Mouse (Mus musculus) forebrain, embryonic 14.5 days (tissue): ENCODE measurements around the gene Asic2. TPM values are rescaled to one million over a fixed set of nuclear protein-coding genes. Genes with fewer than 3 reads are reported as not detected.

Source experiments
- ATAC-seq: fragments of 200-750 bp; cut with Nextera tagmentation; 2 replicates; pipeline ENCODE4 v1.8.0; 2017; ENCODE audit warnings: mild to moderate bottlenecking, moderate library complexity
- DNase-seq: peaks from one replicate; pipeline ENCODE4 v3.0.0-alpha.2; 2015; ENCODE audit warnings: low spot score
- H3K27ac ChIP-seq: fragments of 300-500 bp; sonication (generic); 2 replicates; pipeline ENCODE4 v1.5.1; 2014; ENCODE audit warnings: low read depth, mild to moderate bottlenecking, control low read depth, low read length, moderate library complexity
- H3K27me3 ChIP-seq: fragments of 300-500 bp; sonication (generic); replicated peaks from 2 replicates; pipeline ENCODE4 v1.6.1; 2014; ENCODE audit warnings: low read length, control low read depth, mixed read lengths; ENCODE audit not compliant: control insufficient read depth, insufficient read depth
- H3K36me3 ChIP-seq: fragments of 300-500 bp; sonication (generic); 2 replicates; pipeline ENCODE4 v1.6.1; 2014; ENCODE audit warnings: low read length, control low read depth; ENCODE audit not compliant: control insufficient read depth, insufficient read depth
- H3K4me1 ChIP-seq: fragments of 300-500 bp; sonication (generic); 2 replicates; pipeline ENCODE4 v1.6.1; 2014; ENCODE audit warnings: antibody characterized with exemption, low read length, control low read depth; ENCODE audit not compliant: control insufficient read depth, insufficient read depth
- H3K4me2 ChIP-seq: fragments of 300-500 bp; sonication (generic); 2 replicates; pipeline ENCODE4 v1.6.1; 2014; ENCODE audit warnings: mild to moderate bottlenecking, control low read depth, low read length
- H3K4me3 ChIP-seq: fragments of 300-500 bp; sonication (generic); 2 replicates; pipeline ENCODE4 v1.5.1; 2014; ENCODE audit warnings: low read depth, low read length, control low read depth
- H3K9ac ChIP-seq: fragments of 300-500 bp; sonication (generic); 2 replicates; pipeline ENCODE4 v1.6.1; 2014; ENCODE audit warnings: mild to moderate bottlenecking, low read length, control low read depth, moderate library complexity
- H3K9me3 ChIP-seq: fragments of 300-500 bp; sonication (generic); replicated peaks from 2 replicates; pipeline ENCODE4 v1.6.1; 2016; ENCODE audit warnings: low read length, control low read depth, mixed read lengths; ENCODE audit not compliant: control insufficient read depth
- WGBS: fragments of 180-500 bp; shearing (Covaris S2); extraction: QIAGEN DNeasy Blood & Tissue Kit; methylation state at CpG from one replicate; pipeline ENCODE4 v1.1.7; 2014; 5-methylcytosine and 5-hydroxymethylcytosine counted together
- polyA plus RNA-seq: library from polyadenylated mRNA; unstranded; fragments of >200 nt; fragmentation: Nextera tagmentation; extraction: Ambion mirVana; gene quantifications from 2 replicates; pipeline ENCODE4 v1.2.1, GENCODE M21; 2014

The Asic2 gene
- polyA plus RNA-seq, 1 experiment from 2014 or later = 3.8 TPM

GRCm38 (mm10) chr11:81032151-81032550 lies 936.1 kb downstream of the Asic2 start:
- no peak overlapping the region for H3K4me3 ChIP-seq
- no peaks in the 10 kb centered on the region for H3K4me1 ChIP-seq
- no peak overlapping the region for H3K27ac ChIP-seq
- ATAC-seq (no peak), DNase-seq (no peak)
- H3K27me3 ChIP-seq = no peaks in the 10 kb centered on the region
- WGBS = 84% methylated on average over 3 of the region's 3 CpGs
- no peak overlapping the region for H3K9ac ChIP-seq
- H3K9me3 ChIP-seq = no peaks in the 10 kb centered on the region
- no peaks in the 10 kb centered on the region for H3K36me3 ChIP-seq
- H3K4me2 ChIP-seq = no peak overlapping the region

DNA sequence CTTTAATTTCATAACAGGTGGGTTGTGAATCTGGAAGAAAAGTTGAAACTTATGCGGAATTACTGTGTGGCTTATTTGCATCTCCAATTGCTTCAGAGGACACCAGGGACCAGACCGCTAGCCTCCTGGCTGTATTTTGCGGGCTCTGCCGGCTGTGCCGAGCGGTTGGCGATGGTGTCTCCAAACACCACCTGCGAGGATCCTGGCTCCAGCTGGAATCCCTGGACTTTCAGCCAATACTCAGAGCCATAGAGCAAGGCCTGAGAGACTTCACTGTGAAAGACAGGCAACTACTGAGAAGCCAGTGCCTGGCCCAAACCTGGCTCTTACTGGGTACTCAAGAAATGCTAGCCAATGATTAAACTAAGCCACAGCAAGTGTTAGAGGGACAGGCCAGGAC lies 953.5 kb downstream of the Asic2 start:
- ATAC-seq = no peak
- H3K4me1 ChIP-seq = 0 out of 2 replicates have a peak, but pooled peaks cover 2% of the 10 kb centered on the region

DNA sequence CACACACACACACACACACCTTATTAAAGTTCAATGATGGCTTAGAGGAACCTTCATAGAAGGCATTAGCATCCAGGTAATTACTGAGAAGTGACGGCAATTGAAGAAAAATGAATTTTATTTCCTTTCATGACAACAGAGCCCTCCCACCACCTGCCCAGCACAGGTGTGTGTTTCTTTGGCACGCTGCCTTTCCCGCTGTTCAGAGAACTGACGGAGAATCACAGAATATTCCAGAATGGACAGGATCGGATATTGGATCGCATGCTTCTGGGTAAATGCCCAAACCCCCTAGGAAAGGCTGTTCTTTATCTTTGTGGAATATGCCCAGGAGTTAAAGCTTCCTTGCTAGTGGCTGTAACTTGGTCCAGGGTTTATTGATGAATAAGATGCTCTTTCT lies 954.8 kb downstream of the Asic2 start:
- Histone ChIP-seq H3K9ac (no peak overlapping the region), H3K4me3 (no peak overlapping the region), H3K9me3 (no peaks in the 10 kb centered on the region; the same call in 1 of the 2 replicates), H3K27me3 (no peaks in the 10 kb centered on the region), H3K4me2 (no peak overlapping the region), H3K4me1 (0 out of 2 replicates have a peak, but pooled peaks cover 2% of the 10 kb centered on the region), H3K27ac (no peak overlapping the region), H3K36me3 (no peaks in the 10 kb centered on the region)
- WGBS = 84% methylated on average over 6 of the region's 6 CpGs
- DNase-seq (no peak), ATAC-seq (no peak)

More for the DNA sequence above, 953.5 kb downstream of the Asic2 start:
- WGBS = 97% methylated on average over 8 of the region's 8 CpGs
- Histone ChIP-seq H3K27ac (no peak overlapping the region), H3K4me3 (no peak overlapping the region), H3K27me3 (no peaks in the 10 kb centered on the region), H3K36me3 (no peaks in the 10 kb centered on the region), H3K4me2 (no peak overlapping the region), H3K9me3 (no peaks in the 10 kb centered on the region; the same call in 1 of the 2 replicates), H3K9ac (no peak overlapping the region)
- no peak for DNase-seq

GRCm38 (mm10) chr11:81010766-81011165 lies 957.5 kb downstream of the Asic2 start:
- no peaks in the 10 kb centered on the region for H3K27me3 ChIP-seq
- H3K9me3 ChIP-seq = no peaks in the 10 kb centered on the region; the same call in 1 of the 2 replicates
- H3K4me2 ChIP-seq = no peak overlapping the region
- no peak overlapping the region for H3K9ac ChIP-seq
- no peak overlapping the region for H3K27ac ChIP-seq
- no peak overlapping the region for H3K4me3 ChIP-seq
- ATAC-seq (peak; percentile 32; the same call in 1 of the 2 replicates), DNase-seq (peak; percentile 79)
- H3K4me1 ChIP-seq = 0 out of 2 replicates have a peak, but pooled peaks cover 2% of the 10 kb centered on the region
- H3K36me3 ChIP-seq = no peaks in the 10 kb centered on the region
- WGBS = 39% methylated on average over 7 of the region's 7 CpGs

GRCm38 (mm10) chr11:81009366-81009765 lies 958.9 kb downstream of the Asic2 start:
- no peak overlapping the region for H3K27ac ChIP-seq
- H3K36me3 ChIP-seq = no peaks in the 10 kb centered on the region
- H3K4me3 ChIP-seq = no peak overlapping the region
- H3K9me3 ChIP-seq = no peaks in the 10 kb centered on the region
- H3K9ac ChIP-seq = no peak overlapping the region
- H3K27me3 ChIP-seq = no peaks in the 10 kb centered on the region
- no peak overlapping the region for H3K4me2 ChIP-seq
- ATAC-seq (no peak), DNase-seq (no peak)
- 93% methylated on average over 12 of the region's 12 CpGs for WGBS
- H3K4me1 ChIP-seq = 0 out of 2 replicates have a peak, but pooled peaks cover 2% of the 10 kb centered on the region

DNA sequence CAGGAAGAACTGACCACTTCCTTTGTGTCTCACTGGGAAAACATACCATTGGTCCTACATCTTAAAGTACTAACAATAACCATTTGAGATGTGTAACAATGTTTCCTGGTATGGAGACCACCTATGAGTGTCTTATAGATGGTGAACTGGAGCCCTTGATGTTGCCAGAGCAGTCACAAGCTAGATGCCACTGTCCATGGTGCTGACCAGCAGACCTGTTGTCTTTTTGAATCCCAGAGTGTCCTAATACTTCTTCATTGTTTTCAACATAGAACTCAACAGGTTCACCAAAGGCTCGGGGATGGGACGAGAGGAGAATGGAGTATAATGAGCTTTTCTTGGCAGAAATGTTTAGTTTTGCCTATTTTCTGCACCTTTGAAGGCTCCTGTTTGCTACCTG lies 962.4 kb downstream of the Asic2 start:
- H3K4me3 ChIP-seq = no peak overlapping the region
- 86% methylated on average over 2 of the region's 2 CpGs for WGBS
- no peaks in the 10 kb centered on the region for H3K27me3 ChIP-seq
- no peak overlapping the region for H3K4me2 ChIP-seq
- DNase-seq (peak; percentile 24), ATAC-seq (no peak)
- H3K4me1 ChIP-seq = peaks cover 2% of the 10 kb centered on the region; the same call in 1 of the 2 replicates
- no peak overlapping the region for H3K27ac ChIP-seq
- no peaks in the 10 kb centered on the region for H3K36me3 ChIP-seq
- no peaks in the 10 kb centered on the region for H3K9me3 ChIP-seq
- no peak overlapping the region for H3K9ac ChIP-seq

DNA sequence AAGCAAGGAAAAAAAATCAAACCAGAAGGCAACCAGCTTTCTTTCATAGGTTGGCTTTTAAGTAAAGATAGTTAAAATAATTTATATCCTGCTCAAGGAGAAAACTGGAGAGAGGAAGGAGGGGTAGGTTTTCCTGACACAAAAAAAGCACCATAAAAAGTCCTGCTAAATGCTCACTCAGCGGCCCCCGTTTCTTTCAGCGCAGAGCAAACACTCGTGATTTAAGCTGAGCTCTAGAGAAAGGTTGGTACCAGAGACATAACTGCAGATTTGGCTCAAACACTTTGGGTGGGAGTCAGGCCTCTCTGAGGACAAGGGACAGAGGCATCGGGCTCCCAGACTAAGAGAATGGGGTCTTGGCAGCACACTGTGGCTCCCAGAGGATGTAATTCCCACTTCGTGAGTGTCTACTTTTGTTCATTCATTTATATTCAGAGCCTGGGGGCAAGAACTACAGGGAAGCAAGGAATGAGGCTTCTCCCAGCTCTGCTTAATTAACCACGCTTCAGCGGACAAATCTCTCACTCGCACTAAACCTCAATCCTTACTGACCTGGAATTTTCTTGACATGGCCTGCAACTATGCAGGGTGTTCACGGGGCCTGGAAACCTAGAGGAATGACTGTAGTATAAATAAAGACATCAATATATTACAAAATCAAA lies 965.4 kb downstream of the Asic2 start:
- Histone ChIP-seq H3K9me3 (no peaks in the 10 kb centered on the region), H3K4me1 (no peaks in the 10 kb centered on the region; the same call in 1 of the 2 replicates), H3K36me3 (no peaks in the 10 kb centered on the region), H3K9ac (no peak overlapping the region), H3K27ac (no peak overlapping the region), H3K27me3 (no peaks in the 10 kb centered on the region), H3K4me3 (no peak overlapping the region), H3K4me2 (no peak overlapping the region)
- ATAC-seq (no peak), DNase-seq (peak; percentile 39)
- WGBS = 37% methylated on average over 10 of the region's 10 CpGs

DNA sequence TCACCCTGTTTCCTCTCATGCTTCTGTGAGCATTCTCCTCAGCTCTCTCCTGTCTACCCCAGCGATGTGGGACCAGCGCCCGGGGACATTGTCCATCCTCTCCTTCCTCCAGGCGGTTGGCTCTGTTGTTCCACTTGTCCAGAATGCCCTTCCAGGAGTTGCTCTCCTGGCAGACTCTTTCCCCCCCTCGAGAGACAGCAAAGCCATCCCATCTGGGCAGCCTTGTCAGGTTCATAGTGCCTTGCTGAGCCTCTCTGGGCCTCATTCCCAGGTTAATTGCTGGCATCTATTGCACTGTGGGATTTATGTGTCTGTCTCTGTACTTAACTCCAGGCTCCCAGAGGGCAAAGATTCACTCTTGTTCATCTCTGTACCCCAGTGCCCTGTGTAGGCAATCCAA lies 972.6 kb downstream of the Asic2 start:
- WGBS = 91% methylated on average over 5 of the region's 5 CpGs
- H3K36me3 ChIP-seq = no peaks in the 10 kb centered on the region
- H3K4me2 ChIP-seq = no peak overlapping the region
- H3K4me3 ChIP-seq = no peak overlapping the region
- H3K9ac ChIP-seq = no peak overlapping the region
- no peaks in the 10 kb centered on the region for H3K27me3 ChIP-seq
- no peak overlapping the region for H3K27ac ChIP-seq
- no peaks in the 10 kb centered on the region for H3K4me1 ChIP-seq
- H3K9me3 ChIP-seq = no peaks in the 10 kb centered on the region
- ATAC-seq = no peak
- no peak for DNase-seq

DNA sequence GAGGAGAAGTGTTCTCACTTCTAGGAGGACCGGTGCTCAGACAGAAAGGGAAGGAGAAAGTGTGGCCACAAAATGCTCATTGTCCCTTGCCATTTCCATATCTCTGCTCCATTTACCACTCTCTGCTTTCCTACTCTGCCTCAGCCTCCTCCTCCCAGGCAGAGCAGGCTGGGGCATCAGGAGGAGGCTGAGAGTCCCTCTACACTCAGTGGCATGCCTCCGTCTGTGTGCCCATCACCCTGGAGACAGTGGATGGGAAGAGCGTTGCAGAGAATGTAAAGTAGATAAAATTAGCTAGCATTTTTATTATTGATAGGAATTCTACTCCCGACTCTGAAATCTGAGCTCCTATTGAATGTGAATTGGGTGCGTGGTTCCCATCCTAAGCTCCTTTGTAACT lies 984.7 kb downstream of the Asic2 start:
- WGBS = 73% methylated on average over 5 of the region's 5 CpGs
- Histone ChIP-seq H3K4me1 (no peaks in the 10 kb centered on the region; the same call in 1 of the 2 replicates), H3K4me2 (no peak overlapping the region), H3K9me3 (no peaks in the 10 kb centered on the region), H3K9ac (no peak overlapping the region), H3K27ac (no peak overlapping the region), H3K27me3 (no peaks in the 10 kb centered on the region), H3K4me3 (no peak overlapping the region), H3K36me3 (no peaks in the 10 kb centered on the region)
- ATAC-seq (no peak), DNase-seq (no peak)
